Mouse (Mus musculus) hindbrain, embryonic 11.5 days (tissue): Measurements from ENCODE around the gene Gm49361. TPM values are rescaled to one million over a fixed set of nuclear protein-coding genes. Genes with fewer than 3 reads are reported as not detected.

Source experiments
- ATAC-seq: fragments of 200-750 bp; cut with Nextera tagmentation; 2 replicates; pipeline ENCODE4 v1.8.0; 2017; ENCODE audit warnings: mild to moderate bottlenecking, moderate TSS enrichment, moderate library complexity; ENCODE audit not compliant: low FRiP score
- DNase-seq: peaks from one replicate; pipeline ENCODE4 v3.0.0-alpha.2; 2015; ENCODE audit warnings: low spot score
- H3K27ac ChIP-seq: fragments of 300-500 bp; sonication (generic); 2 replicates; pipeline ENCODE4 v1.5.1; 2014; ENCODE audit warnings: mild to moderate bottlenecking, low read depth, low read length
- H3K27me3 ChIP-seq: fragments of 300-500 bp; sonication (generic); 2 replicates; pipeline ENCODE4 v1.6.1; 2014; ENCODE audit warnings: mild to moderate bottlenecking, low read length, moderate library complexity, mixed read lengths; ENCODE audit not compliant: control insufficient read depth, insufficient read depth
- H3K36me3 ChIP-seq: fragments of 300-500 bp; sonication (generic); 2 replicates; pipeline ENCODE4 v1.6.1; 2014; ENCODE audit warnings: mild to moderate bottlenecking, low read length, moderate library complexity, mixed read lengths; ENCODE audit not compliant: control insufficient read depth, insufficient read depth
- H3K4me1 ChIP-seq: fragments of 300-500 bp; sonication (generic); replicated peaks from 2 replicates; pipeline ENCODE4 v1.6.1; 2014; ENCODE audit warnings: low read length, mixed read lengths; ENCODE audit not compliant: control insufficient read depth, insufficient read depth
- H3K4me2 ChIP-seq: fragments of 300-500 bp; sonication (generic); replicated peaks from 2 replicates; pipeline ENCODE4 v1.6.1; 2014; ENCODE audit warnings: mild to moderate bottlenecking, low read depth, low read length
- H3K4me3 ChIP-seq: fragments of 300-500 bp; sonication (generic); 2 replicates; pipeline ENCODE4 v1.5.1; 2014; ENCODE audit warnings: low read depth, low read length
- H3K9ac ChIP-seq: fragments of 300-500 bp; sonication (generic); 2 replicates; pipeline ENCODE4 v1.6.1; 2014; ENCODE audit warnings: low read depth, low read length
- H3K9me3 ChIP-seq: fragments of 300-500 bp; sonication (generic); 2 replicates; pipeline ENCODE4 v1.6.1; 2016; ENCODE audit warnings: low read length; ENCODE audit not compliant: control insufficient read depth
- WGBS: fragments of 180-500 bp; shearing (Covaris S2); extraction: QIAGEN DNeasy Blood & Tissue Kit; methylation state at CpG from one replicate; pipeline ENCODE4 v1.1.7; 2014; 5-methylcytosine and 5-hydroxymethylcytosine counted together
- polyA plus RNA-seq: library from polyadenylated mRNA; unstranded; fragments of >200 nt; fragmentation: Nextera tagmentation; extraction: Ambion mirVana; gene quantifications from 2 replicates; pipeline ENCODE4 v1.2.1, GENCODE M21; 2014

Gm49361 gene
- polyA plus RNA-seq, 1 experiment from 2014 or later = not detected

DNA sequence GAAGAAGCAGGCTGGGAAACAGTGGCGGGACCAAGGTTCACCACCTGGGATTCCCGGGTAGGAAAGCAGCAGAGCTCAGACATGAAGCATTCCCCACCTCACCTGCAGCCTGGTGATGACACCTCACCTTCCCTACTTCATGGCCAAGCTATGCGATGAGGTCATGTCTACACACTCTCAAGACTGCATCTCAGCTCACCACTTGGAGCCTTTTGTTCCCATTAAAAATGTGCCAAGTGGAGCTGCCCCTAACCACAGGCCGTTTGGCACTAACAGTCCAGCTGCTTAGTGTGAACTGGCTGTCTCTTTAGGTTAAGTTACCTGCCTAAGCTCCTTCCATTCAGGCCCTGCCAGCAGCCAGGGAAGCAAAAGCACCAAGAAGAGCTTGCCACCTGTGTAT, 40.8 kb downstream of the Gm49361 start:
- Histone ChIP-seq H3K27ac (no peak overlapping the region), H3K4me2 (no peak overlapping the region), H3K4me3 (no peak overlapping the region), H3K9me3 (no peaks in the 10 kb centered on the region), H3K9ac (no peak overlapping the region), H3K27me3 (no peaks in the 10 kb centered on the region), H3K36me3 (no peaks in the 10 kb centered on the region), H3K4me1 (peaks cover 5% of the 10 kb centered on the region; the same call in 1 of the 2 replicates)
- no peak for ATAC-seq
- 83% methylated on average over 4 of the region's 4 CpGs for WGBS
- DNase-seq = no peak

DNA sequence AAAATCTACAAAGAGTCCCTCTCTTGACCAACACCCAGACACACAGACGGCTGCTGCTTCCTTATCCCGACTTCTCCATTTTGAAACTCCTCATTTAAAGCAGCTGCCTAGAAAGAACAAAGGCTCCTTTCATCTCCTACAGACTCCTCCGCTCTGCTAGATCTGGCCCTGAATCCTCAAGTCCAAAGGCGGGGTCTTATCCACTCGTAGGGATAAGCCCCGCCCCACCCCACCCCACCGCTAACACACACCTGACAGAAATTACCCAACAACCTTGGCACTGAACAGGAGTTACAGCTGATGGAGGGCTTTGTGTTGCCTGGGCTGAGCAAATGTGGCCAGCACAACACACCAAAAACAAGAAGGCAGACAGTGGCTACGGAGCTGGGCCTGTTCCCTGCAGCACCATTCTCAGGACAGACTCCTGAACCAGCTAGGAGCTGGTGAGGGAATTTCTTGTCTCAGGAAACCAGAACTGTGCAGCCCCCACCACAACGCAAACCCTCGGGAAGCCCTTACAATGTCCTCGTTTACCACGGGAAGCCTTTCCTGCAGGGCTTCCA, 43.9 kb downstream of the Gm49361 start:
- 69% methylated on average over 12 of the region's 12 CpGs for WGBS
- no peaks in the 10 kb centered on the region for H3K27me3 ChIP-seq
- H3K4me1 ChIP-seq = no peaks in the 10 kb centered on the region
- no peaks in the 10 kb centered on the region for H3K9me3 ChIP-seq
- peak; percentile 31 for DNase-seq
- H3K4me2 ChIP-seq = no peak overlapping the region
- 0 out of 2 replicates have a peak, but pooled peaks cover 4% of the 10 kb centered on the region for H3K36me3 ChIP-seq
- H3K4me3 ChIP-seq = no peak overlapping the region
- ATAC-seq = peak; percentile 63; the same call in 1 of the 2 replicates
- no peak overlapping the region for H3K9ac ChIP-seq
- peak overlapping the region; percentile 39; the same call in 1 of the 2 replicates for H3K27ac ChIP-seq

DNA sequence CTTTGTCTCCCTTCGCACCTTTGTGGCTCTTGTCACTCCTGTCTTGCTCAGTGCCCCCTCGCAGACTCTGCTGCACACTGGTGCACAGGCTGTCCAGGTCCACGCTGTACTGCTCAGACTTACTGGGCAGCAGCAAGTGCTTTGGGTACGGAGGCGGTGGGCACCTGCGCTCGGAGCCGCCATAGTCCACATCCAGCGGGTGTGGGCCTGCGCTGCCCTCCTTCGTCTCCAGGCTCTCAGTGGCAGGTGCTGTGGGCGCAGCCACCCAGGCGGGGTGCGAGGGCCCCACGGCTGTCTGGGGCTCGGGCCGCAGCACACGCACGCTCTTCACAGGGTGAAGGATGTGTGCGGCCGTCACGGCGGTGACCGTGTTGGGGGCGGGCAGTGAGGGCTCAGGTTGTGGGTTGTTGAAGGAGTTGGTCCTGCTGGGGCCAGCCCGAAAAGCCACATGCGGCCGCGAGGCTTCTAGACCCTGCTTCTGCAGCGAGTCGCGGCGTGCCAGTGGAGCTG, 46.4 kb downstream of the Gm49361 start:
- H3K27me3 ChIP-seq = no peaks in the 10 kb centered on the region
- ATAC-seq (no peak), DNase-seq (no peak)
- H3K4me2 ChIP-seq = no peak overlapping the region
- no peaks in the 10 kb centered on the region for H3K9me3 ChIP-seq
- no peak overlapping the region for H3K9ac ChIP-seq
- WGBS = 98% methylated on average over 30 of the region's 33 CpGs
- no peaks in the 10 kb centered on the region for H3K4me1 ChIP-seq
- no peak overlapping the region for H3K27ac ChIP-seq
- no peak overlapping the region for H3K4me3 ChIP-seq
- H3K36me3 ChIP-seq = 0 out of 2 replicates have a peak, but pooled peaks cover 7% of the 10 kb centered on the region

DNA sequence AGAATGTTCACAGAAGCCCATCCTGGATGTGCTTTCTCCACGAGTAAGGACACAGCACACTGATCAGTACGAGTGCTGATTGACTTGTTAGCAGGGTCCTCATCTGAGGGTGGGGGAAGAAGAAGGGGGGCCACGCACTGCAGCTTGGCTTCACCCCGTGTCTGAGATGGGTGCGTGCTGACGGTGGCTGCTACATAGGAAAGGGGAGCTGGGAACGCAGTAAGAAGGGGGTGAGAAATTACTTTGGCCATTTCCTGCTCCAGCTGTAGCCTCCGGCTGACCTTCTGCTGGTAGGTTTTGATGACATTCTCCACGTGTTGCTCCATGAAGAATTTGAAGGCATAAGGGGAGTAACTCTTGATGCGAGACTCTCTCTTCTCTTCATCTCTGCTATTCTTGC, 46.9 kb downstream of the Gm49361 start:
- 93% methylated on average over 10 of the region's 10 CpGs for WGBS
- Histone ChIP-seq H3K27me3 (no peaks in the 10 kb centered on the region), H3K4me2 (no peak overlapping the region), H3K9me3 (no peaks in the 10 kb centered on the region), H3K4me3 (no peak overlapping the region), H3K4me1 (no peaks in the 10 kb centered on the region), H3K36me3 (0 out of 2 replicates have a peak, but pooled peaks cover 7% of the 10 kb centered on the region), H3K27ac (no peak overlapping the region), H3K9ac (no peak overlapping the region)
- no peak for DNase-seq
- no peak for ATAC-seq

DNA sequence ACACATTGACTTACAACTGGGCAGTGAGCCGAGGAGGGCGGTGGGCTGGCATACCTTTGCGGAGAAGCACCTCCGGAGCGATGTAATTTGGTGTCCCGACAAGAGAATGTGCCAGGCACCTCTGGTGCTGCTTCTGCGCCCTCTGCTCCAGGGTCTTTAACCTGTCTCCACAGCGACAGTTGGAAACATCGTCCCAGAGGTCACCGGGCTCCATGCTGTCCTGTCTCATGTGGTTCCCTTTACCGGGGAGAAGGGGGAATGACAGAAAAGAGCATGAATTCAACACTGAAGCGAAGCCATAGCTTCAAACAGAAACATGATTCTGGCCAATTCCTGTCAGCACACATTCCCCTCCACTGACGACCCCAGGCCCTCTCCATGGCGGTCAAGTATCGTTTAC, 49.8 kb downstream of the Gm49361 start:
- Histone ChIP-seq H3K4me2 (no peak overlapping the region), H3K36me3 (0 out of 2 replicates have a peak, but pooled peaks cover 7% of the 10 kb centered on the region), H3K27me3 (no peaks in the 10 kb centered on the region), H3K4me3 (no peak overlapping the region), H3K9ac (no peak overlapping the region), H3K9me3 (no peaks in the 10 kb centered on the region), H3K27ac (no peak overlapping the region), H3K4me1 (no peaks in the 10 kb centered on the region)
- no peak for DNase-seq
- WGBS = 95% methylated on average over 15 of the region's 15 CpGs
- no peak for ATAC-seq

DNA sequence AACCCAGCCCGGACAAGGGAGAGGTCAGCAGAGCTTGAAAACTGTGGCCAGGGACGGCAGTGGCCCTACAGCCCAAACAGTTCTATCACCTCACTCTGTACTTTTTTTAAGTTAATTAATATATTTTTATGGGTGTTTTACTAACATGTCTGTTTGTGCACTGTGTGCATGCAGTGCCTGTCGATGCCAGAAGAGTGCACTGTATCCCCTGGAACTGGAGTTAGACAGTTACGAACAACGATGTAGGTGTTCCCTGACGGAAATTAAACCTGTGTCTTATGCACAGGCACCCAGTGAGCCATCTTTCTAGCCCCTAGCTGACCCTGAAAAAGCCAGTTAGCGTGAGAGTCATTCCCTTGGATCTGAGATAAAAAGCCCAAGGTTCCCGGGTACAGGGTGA, 50.4 kb downstream of the Gm49361 start:
- WGBS = 91% methylated on average over 8 of the region's 8 CpGs
- 0 out of 2 replicates have a peak, but pooled peaks cover 7% of the 10 kb centered on the region for H3K36me3 ChIP-seq

DNA sequence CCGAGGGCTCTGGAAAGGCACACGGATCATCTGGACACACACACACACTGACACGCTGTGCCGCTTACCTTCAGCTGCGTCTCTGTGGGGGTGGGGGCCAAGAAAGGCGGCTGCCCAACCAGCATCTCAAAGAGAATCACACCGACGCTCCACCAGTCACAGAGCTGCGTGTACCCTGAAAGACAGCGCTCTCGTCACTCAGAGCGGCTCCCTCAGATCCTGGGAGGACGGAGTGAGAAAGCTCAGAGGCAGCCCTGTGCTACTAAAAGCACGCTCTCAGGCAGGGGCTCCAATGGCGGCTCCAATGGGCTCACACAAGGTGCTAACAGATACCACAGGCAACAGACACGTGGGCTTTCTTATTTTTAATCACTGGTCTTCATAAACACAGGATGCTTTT, 51.7 kb downstream of the Gm49361 start:
- no peak overlapping the region for H3K4me2 ChIP-seq
- WGBS = 83% methylated on average over 16 of the region's 16 CpGs
- H3K36me3 ChIP-seq = 0 out of 2 replicates have a peak, but pooled peaks cover 3% of the 10 kb centered on the region
- H3K4me3 ChIP-seq = no peak overlapping the region
- no peak overlapping the region for H3K27ac ChIP-seq
- H3K27me3 ChIP-seq = no peaks in the 10 kb centered on the region
- H3K4me1 ChIP-seq = no peaks in the 10 kb centered on the region
- DNase-seq = no peak
- H3K9ac ChIP-seq = no peak overlapping the region
- no peaks in the 10 kb centered on the region for H3K9me3 ChIP-seq
- ATAC-seq = no peak

More for the DNA sequence above, 50.4 kb downstream of the Gm49361 start:
- no peak overlapping the region for H3K4me3 ChIP-seq
- no peak overlapping the region for H3K4me2 ChIP-seq
- H3K9me3 ChIP-seq = no peaks in the 10 kb centered on the region
- H3K27ac ChIP-seq = no peak overlapping the region
- no peaks in the 10 kb centered on the region for H3K4me1 ChIP-seq
- H3K27me3 ChIP-seq = no peaks in the 10 kb centered on the region
- DNase-seq = no peak
- no peak overlapping the region for H3K9ac ChIP-seq
- no peak for ATAC-seq

DNA sequence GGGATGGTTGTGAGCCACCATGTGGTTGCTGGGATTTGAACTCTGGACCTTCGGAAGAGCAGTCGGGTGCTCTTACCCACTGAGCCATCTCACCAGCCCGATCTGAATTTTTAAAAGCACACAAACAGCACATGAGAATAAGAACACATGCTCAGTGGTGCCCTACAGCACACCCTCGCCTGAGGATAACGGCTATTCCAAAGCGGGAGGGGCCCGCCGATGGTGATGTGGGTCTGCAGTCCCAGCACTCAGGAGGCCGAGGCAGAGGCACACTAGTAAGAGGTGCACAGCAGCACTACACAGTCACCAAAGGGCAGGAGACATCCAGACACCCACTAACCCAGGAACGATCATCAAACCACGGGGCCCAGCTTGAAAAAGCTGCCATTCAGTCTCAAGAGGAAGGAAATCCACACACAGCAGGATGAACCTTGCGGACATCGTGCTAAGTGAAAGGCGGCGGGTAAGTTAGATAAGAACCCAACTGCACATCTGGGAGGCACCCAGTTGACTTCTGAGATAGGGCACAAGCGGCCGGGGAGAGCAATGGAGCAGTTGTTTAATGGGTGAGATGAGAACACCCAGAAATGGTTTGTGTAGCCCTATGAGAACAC, 53.3 kb downstream of the Gm49361 start:
- Histone ChIP-seq H3K4me1 (no peaks in the 10 kb centered on the region), H3K4me2 (no peak overlapping the region), H3K9ac (no peak overlapping the region), H3K4me3 (no peak overlapping the region), H3K36me3 (0 out of 2 replicates have a peak, but pooled peaks cover 3% of the 10 kb centered on the region), H3K27ac (no peak overlapping the region), H3K27me3 (no peaks in the 10 kb centered on the region), H3K9me3 (no peaks in the 10 kb centered on the region)
- DNase-seq (no peak), ATAC-seq (no peak)
- 90% methylated on average over 17 of the region's 17 CpGs for WGBS

DNA sequence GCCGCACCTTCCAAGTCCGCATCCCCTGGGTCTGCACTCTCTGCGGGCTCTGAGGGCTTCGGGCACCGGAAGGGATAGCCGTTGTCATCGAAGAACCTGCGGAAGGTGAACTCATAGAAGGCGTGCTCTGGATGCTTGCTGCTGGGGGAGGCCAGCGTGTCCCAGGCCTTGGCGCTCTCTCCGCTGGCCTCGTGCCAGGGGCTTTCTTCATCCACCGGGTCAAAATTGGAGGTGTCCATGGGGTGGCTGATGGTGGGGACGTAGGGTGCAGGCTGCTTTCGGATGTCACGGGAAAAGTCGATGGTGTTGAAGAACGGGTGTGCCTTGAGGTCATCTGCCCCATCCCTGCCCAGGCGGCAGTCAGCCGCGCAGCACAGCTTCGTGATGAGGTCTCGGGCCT, 54.6 kb downstream of the Gm49361 start:
- H3K36me3 ChIP-seq = 0 out of 2 replicates have a peak, but pooled peaks cover 3% of the 10 kb centered on the region
- ATAC-seq (no peak), DNase-seq (no peak)

More for the DNA sequence above, 54.6 kb downstream of the Gm49361 start:
- no peaks in the 10 kb centered on the region for H3K9me3 ChIP-seq
- H3K9ac ChIP-seq = no peak overlapping the region
- 96% methylated on average over 24 of the region's 24 CpGs for WGBS
- H3K27me3 ChIP-seq = no peaks in the 10 kb centered on the region
- H3K4me2 ChIP-seq = no peak overlapping the region
- no peaks in the 10 kb centered on the region for H3K4me1 ChIP-seq
- no peak overlapping the region for H3K27ac ChIP-seq
- no peak overlapping the region for H3K4me3 ChIP-seq
